Mouse (Mus musculus) subcutaneous adipose tissue, adult 2 months (tissue): ENCODE measurements around the gene Ddn. TPM values are rescaled to one million over a fixed set of nuclear protein-coding genes. Genes with fewer than 3 reads are reported as not detected.

ENCODE experiments used
- polyA plus RNA-seq: library from polyadenylated mRNA; depleted of rRNA; stranded (reverse); fragments of >200 nt; gene quantifications from 2 replicates; pipeline ENCODE4 v1.2.3, GENCODE M21; 2012; ENCODE audit warnings: low replicate concordance; rRNA removed

The Ddn gene
- 0.05 and 0.06 TPM in 2 replicates for polyA plus RNA-seq

GRCm38 (mm10) chr15:98809390-98809789, at the start of gene Ddn:
Gene Ddn (minus strand): TSS chr15:98809490.

GRCm38 (mm10) chr15:98830736-98831683, 21.7 kb upstream of the Ddn start, which contains the start of gene Prkag1:
Gene Prkag1 (minus strand): TSS chr15:98831521.

DNA sequence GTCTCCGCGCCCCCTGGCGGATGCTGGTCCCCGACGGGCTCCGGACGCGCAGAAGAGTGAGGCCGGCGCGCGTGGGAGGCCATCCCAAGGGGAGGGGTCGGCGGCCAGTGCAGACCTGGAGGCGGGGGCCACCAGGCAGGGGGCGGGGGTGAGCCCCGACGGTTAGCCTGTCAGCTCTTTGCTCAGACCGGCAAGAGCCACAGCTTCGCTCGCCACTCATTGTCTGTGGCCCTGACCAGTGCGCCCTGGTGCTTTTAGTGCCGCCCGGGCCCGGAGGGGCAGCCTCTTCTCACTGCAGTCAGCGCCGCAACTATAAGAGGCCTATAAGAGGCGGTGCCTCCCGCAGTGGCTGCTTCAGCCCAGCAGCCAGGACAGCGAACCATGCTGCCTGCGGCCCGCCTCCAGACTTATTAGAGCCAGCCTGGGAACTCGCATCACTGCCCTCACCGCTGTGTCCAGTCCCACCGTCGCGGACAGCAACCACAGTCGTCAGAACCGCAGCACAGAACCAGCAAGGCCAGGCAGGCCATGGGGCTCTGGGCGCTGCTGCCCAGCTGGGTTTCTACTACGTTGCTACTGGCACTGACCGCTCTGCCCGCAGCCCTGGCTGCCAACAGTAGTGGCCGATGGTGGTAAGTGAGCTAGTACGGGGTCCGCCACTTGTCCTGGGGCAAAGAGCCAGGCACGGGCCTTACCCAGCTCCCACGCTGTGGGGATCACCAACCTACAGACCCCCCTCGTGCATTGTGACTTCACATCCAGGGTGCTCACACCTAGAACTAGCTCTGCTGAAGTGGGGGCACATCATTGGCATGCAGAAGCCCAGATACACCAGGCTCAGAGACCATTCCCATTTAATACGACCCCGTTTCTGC, 19.4 kb downstream of the Ddn start, which contains the start of gene Wnt1:
Gene Wnt1, plus strand, starts transcription at position 197 of the 875 bp plus-strand sequence.

DNA sequence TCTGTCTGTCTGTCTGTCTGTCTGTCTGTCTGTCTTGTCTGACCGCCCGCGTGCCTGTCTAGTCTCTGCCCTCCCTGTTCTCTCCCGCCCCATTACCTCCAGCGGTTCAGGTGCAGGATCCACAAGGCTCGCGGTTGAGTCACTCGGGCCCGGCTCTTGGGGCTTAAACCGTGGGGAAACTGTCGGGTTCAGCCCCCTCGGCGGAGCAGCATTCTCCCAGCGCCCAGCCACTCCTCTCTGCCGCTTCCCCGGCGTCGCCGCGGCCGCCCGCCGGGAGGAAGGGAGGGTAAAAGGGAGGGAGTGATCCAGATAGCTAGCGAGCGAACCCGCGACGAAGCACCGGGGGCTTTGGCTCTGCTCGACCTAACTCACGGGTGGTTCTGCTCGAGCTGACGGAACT, 31.5 kb downstream of the Ddn start, which contains the start of gene Wnt10b:
Gene Wnt10b, minus strand, starts transcription at position 389 of the 400 bp plus-strand sequence.

GRCm38 (mm10) chr15:98762670-98763529, 46.4 kb downstream of the Ddn start, which contains the start of gene Arf3:
Gene Arf3 (minus strand): TSS chr15:98763214.

Other genes with a start within 250 kb of the Ddn start
- gene Ccnt1, start 238.6 kb downstream of the Ddn start, polyA plus RNA-seq: 9.7 and 16.1 TPM in 2 replicates
- 0.73 TPM in 1 of 2 replicates, not detected in the other for gene 4930415O20Rik, start 238.5 kb downstream of the Ddn start, polyA plus RNA-seq
- gene Adcy6, start 199.4 kb downstream of the Ddn start, polyA plus RNA-seq: 107 and 116 TPM in 2 replicates
- gene Cacnb3, start 178.7 kb downstream of the Ddn start, polyA plus RNA-seq: 21.0 and 124 TPM in 2 replicates
- 29.0 and 48.5 TPM in 2 replicates for gene Ddx23, start 146.6 kb downstream of the Ddn start, polyA plus RNA-seq
- gene Rnd1, start 132.0 kb downstream of the Ddn start, polyA plus RNA-seq: 4.4 and 5.4 TPM in 2 replicates
- gene Ccdc65, start 101.3 kb downstream of the Ddn start, polyA plus RNA-seq: 0.09 and 1.4 TPM in 2 replicates
- 8.5 and 30.4 TPM in 2 replicates for gene Fkbp11, start 81.3 kb downstream of the Ddn start, polyA plus RNA-seq
- 95.2 and 124 TPM in 2 replicates for gene Arf3, start 46.3 kb downstream of the Ddn start, polyA plus RNA-seq
- 1.9 and 4.5 TPM in 2 replicates for gene Wnt10b, start 31.3 kb downstream of the Ddn start, polyA plus RNA-seq
- 0.15 and 0.39 TPM in 2 replicates for gene Wnt1, start 19.6 kb downstream of the Ddn start, polyA plus RNA-seq
- 84.2 and 92.4 TPM in 2 replicates for gene Prkag1, start 22.0 kb upstream of the Ddn start, polyA plus RNA-seq
- gene Kmt2d, start 61.7 kb upstream of the Ddn start, polyA plus RNA-seq: 19.8 and 31.7 TPM in 2 replicates
- gene Rhebl1, start 85.0 kb upstream of the Ddn start, polyA plus RNA-seq: 3.7 and 8.4 TPM in 2 replicates
- 3.6 and 3.8 TPM in 2 replicates for gene Dhh, start 89.0 kb upstream of the Ddn start, polyA plus RNA-seq
- gene Lmbr1l, start 108.7 kb upstream of the Ddn start, polyA plus RNA-seq: 44.1 and 65.4 TPM in 2 replicates
- 2,548 and 2,957 TPM in 2 replicates for gene Tuba1b, start 125.1 kb upstream of the Ddn start, polyA plus RNA-seq
- gene Gm49450, start 144.1 kb upstream of the Ddn start, polyA plus RNA-seq: 37.6 and 189 TPM in 2 replicates
- 958 and 2,123 TPM in 2 replicates for gene Tuba1a, start 144.2 kb upstream of the Ddn start, polyA plus RNA-seq
- 72.0 and 174 TPM in 2 replicates for gene Tuba1c, start 220.4 kb upstream of the Ddn start, polyA plus RNA-seq
- 0.59 and 0.60 TPM in 2 replicates for gene Prph, start 245.7 kb upstream of the Ddn start, polyA plus RNA-seq